Mouse (Mus musculus) ovary, postnatal 14 days (tissue): Measurements from ENCODE around the gene Ppcdc.

Experiments
- DNase-seq: peaks from one replicate; pipeline ENCODE4 v3.0.0; 2022; ENCODE audit warnings: low spot score

Gene Ppcdc

GRCm38 (mm10) chr9:57439522-57440295 is at the start of gene Ppcdc:
Gene Ppcdc, minus strand, starts transcription at chr9:57440124.
- peak; percentile 78 for DNase-seq

GRCm38 (mm10) chr9:57487807-57488206 is 47.9 kb upstream of the Ppcdc start:
- DNase-seq = no peak

GRCm38 (mm10) chr9:57485774-57486173 is 45.9 kb upstream of the Ppcdc start:
- DNase-seq = peak; percentile 81

- no peak for DNase-seq
These were observed 29.0 kb upstream of the Ppcdc start for GRCm38 (mm10) chr9:57468914-57469313.

GRCm38 (mm10) chr9:57467896-57468549 is 28.1 kb upstream of the Ppcdc start, which contains the start of gene Scamp5:
Gene Scamp5, minus strand, starts transcription at chr9:57468060.
- DNase-seq = peak; percentile 83

GRCm38 (mm10) chr9:57467271-57467771 is 27.4 kb upstream of the Ppcdc start:
- peak; percentile 11 for DNase-seq

- DNase-seq = no peak
These were observed 26.2 kb upstream of the Ppcdc start for GRCm38 (mm10) chr9:57466101-57466500.

GRCm38 (mm10) chr9:57462866-57463265 is 22.9 kb upstream of the Ppcdc start:
- DNase-seq = no peak

GRCm38 (mm10) chr9:57459707-57460106 is 19.8 kb upstream of the Ppcdc start:
- DNase-seq = no peak

GRCm38 (mm10) chr9:57453516-57453915 is 13.6 kb upstream of the Ppcdc start:
- DNase-seq = no peak

- no peak for DNase-seq
These were observed 12.9 kb upstream of the Ppcdc start for GRCm38 (mm10) chr9:57452624-57453462.

- no peak for DNase-seq
These were observed 9.8 kb upstream of the Ppcdc start for GRCm38 (mm10) chr9:57449715-57450114.

- DNase-seq = no peak
These were observed 696 bp upstream of the Ppcdc start for GRCm38 (mm10) chr9:57440620-57441019.

- DNase-seq = no peak
These were observed 841 bp downstream of the Ppcdc start for GRCm38 (mm10) chr9:57439083-57439482.

- no peak for DNase-seq
These were observed 1.9 kb downstream of the Ppcdc start for GRCm38 (mm10) chr9:57437896-57438614.

GRCm38 (mm10) chr9:57436166-57436565 is 3.8 kb downstream of the Ppcdc start:
- no peak for DNase-seq

- DNase-seq = no peak
These were observed 5.3 kb downstream of the Ppcdc start for GRCm38 (mm10) chr9:57434405-57435165.

GRCm38 (mm10) chr9:57433097-57434032 is 6.6 kb downstream of the Ppcdc start:
- peak; percentile 83 for DNase-seq

- no peak for DNase-seq
These were observed 7.4 kb downstream of the Ppcdc start for GRCm38 (mm10) chr9:57432480-57432879.

- no peak for DNase-seq
These were observed 8.7 kb downstream of the Ppcdc start for GRCm38 (mm10) chr9:57431202-57431601.
